Mouse (Mus musculus): ENCODE results near the gene Bag6. TPM values are rescaled to one million over a fixed set of nuclear protein-coding genes. Genes with fewer than 3 reads are reported as not detected.
A peak's percentile ranks its signal among the peaks of the same experiment; 100 is the strongest.

The Bag6 gene
- polyA plus RNA-seq, 1 experiment from 2014 or later: 87.9 TPM

- H3K4me3 ChIP-seq: no peak overlapping the region
- no peak for ATAC-seq (ENCODE audit: low FRiP score)
- H3K4me1 ChIP-seq: no peaks in the 10 kb centered on the region
- no peaks in the 10 kb centered on the region for H3K27me3 ChIP-seq
- no peak overlapping the region for H3K27ac ChIP-seq
- whole genome bisulfite sequencing: 96% methylated on average over 12 of the region's 12 CpGs
- H3K9me3 ChIP-seq (replicated peaks): no peaks in the 10 kb centered on the region
- H3K36me3 ChIP-seq: peaks cover 98% of the 10 kb centered on the region
- no peak overlapping the region for H3K4me2 ChIP-seq (replicated peaks)
- H3K9ac ChIP-seq: no peak overlapping the region
Observed at GRCm38 (mm10) chr17:35155451-35155850, 20.5 kb downstream of the Bag6 start.

- ATAC-seq (ENCODE audit: low FRiP score): no peak
- Histone ChIP-seq H3K27ac (no peak overlapping the region), H3K9me3 (replicated peaks) (no peaks in the 10 kb centered on the region), H3K9ac (no peak overlapping the region), H3K36me3 (peaks cover 100% of the 10 kb centered on the region), H3K4me1 (peaks cover 4% of the 10 kb centered on the region), H3K4me3 (no peak overlapping the region), H3K4me2 (replicated peaks) (no peak overlapping the region), H3K27me3 (no peaks in the 10 kb centered on the region)
- 91% methylated on average over 33 of the region's 33 CpGs for WGBS
Observed at GRCm38 (mm10) chr17:35156461-35157200, 21.7 kb downstream of the Bag6 start.

GRCm38 (mm10) chr17:35157254-35157653, 22.3 kb downstream of the Bag6 start:
- ATAC-seq (ENCODE audit: low FRiP score): no peak

GRCm38 (mm10) chr17:35157661-35158175, 22.7 kb downstream of the Bag6 start:
- 91% methylated on average over 8 of the region's 8 CpGs for WGBS
- Histone ChIP-seq H3K27ac (no peak overlapping the region), H3K4me2 (replicated peaks) (no peak overlapping the region), H3K27me3 (no peaks in the 10 kb centered on the region), H3K9me3 (replicated peaks) (no peaks in the 10 kb centered on the region), H3K4me3 (no peak overlapping the region), H3K9ac (no peak overlapping the region), H3K36me3 (peaks cover 94% of the 10 kb centered on the region), H3K4me1 (peaks cover 15% of the 10 kb centered on the region)
- no peak for ATAC-seq (ENCODE audit: low FRiP score)

More at GRCm38 (mm10) chr17:35157254-35157653, 22.3 kb downstream of the Bag6 start:
- Histone ChIP-seq H3K4me3 (no peak overlapping the region), H3K9ac (no peak overlapping the region), H3K9me3 (replicated peaks) (no peaks in the 10 kb centered on the region), H3K4me2 (replicated peaks) (no peak overlapping the region), H3K27ac (no peak overlapping the region), H3K27me3 (no peaks in the 10 kb centered on the region), H3K4me1 (peaks cover 11% of the 10 kb centered on the region), H3K36me3 (peaks cover 99% of the 10 kb centered on the region)
- 93% methylated on average over 8 of the region's 8 CpGs for WGBS

- peaks cover 81% of the 10 kb centered on the region for H3K36me3 ChIP-seq
- H3K27me3 ChIP-seq: no peaks in the 10 kb centered on the region
- no peak for ATAC-seq (ENCODE audit: low FRiP score)
- no peak overlapping the region for H3K4me3 ChIP-seq
- no peaks in the 10 kb centered on the region for H3K9me3 ChIP-seq (replicated peaks)
- H3K9ac ChIP-seq: no peak overlapping the region
- WGBS: 95% methylated on average over 16 of the region's 16 CpGs
- no peak overlapping the region for H3K27ac ChIP-seq
- no peak overlapping the region for H3K4me2 ChIP-seq (replicated peaks)
- peaks cover 24% of the 10 kb centered on the region for H3K4me1 ChIP-seq
Observed at GRCm38 (mm10) chr17:35158850-35159593, 24.0 kb downstream of the Bag6 start.

- WGBS: 84% methylated on average over 7 of the region's 7 CpGs
Observed at GRCm38 (mm10) chr17:35159638-35160037, 24.7 kb downstream of the Bag6 start.

GRCm38 (mm10) chr17:35161421-35161820, 26.4 kb downstream of the Bag6 start:
- H3K9me3 ChIP-seq (replicated peaks): no peaks in the 10 kb centered on the region
- H3K27ac ChIP-seq: no peak overlapping the region
- peaks cover 57% of the 10 kb centered on the region for H3K36me3 ChIP-seq
- no peak for ATAC-seq (ENCODE audit: low FRiP score)
- H3K9ac ChIP-seq: no peak overlapping the region
- H3K27me3 ChIP-seq: no peaks in the 10 kb centered on the region
- 84% methylated on average over 11 of the region's 11 CpGs for WGBS
- H3K4me1 ChIP-seq: peaks cover 31% of the 10 kb centered on the region
- H3K4me2 ChIP-seq (replicated peaks): no peak overlapping the region
- no peak overlapping the region for H3K4me3 ChIP-seq

More at GRCm38 (mm10) chr17:35159638-35160037, 24.7 kb downstream of the Bag6 start:
- H3K9me3 ChIP-seq (replicated peaks): no peaks in the 10 kb centered on the region
- no peak overlapping the region for H3K27ac ChIP-seq
- no peaks in the 10 kb centered on the region for H3K27me3 ChIP-seq
- no peak for ATAC-seq (ENCODE audit: low FRiP score)
- H3K36me3 ChIP-seq: peaks cover 75% of the 10 kb centered on the region
- no peak overlapping the region for H3K4me3 ChIP-seq
- no peak overlapping the region for H3K4me2 ChIP-seq (replicated peaks)
- no peak overlapping the region for H3K9ac ChIP-seq
- H3K4me1 ChIP-seq: peaks cover 24% of the 10 kb centered on the region

GRCm38 (mm10) chr17:35162121-35162520, 27.1 kb downstream of the Bag6 start:
- Histone ChIP-seq H3K36me3 (peaks cover 50% of the 10 kb centered on the region), H3K9ac (peak overlapping the region; percentile 100; the same call in 1 of the 2 replicates), H3K4me1 (peaks cover 33% of the 10 kb centered on the region), H3K4me2 (replicated peaks) (peak overlapping the region; percentile 93), H3K27me3 (no peaks in the 10 kb centered on the region), H3K27ac (no peak overlapping the region), H3K9me3 (replicated peaks) (no peaks in the 10 kb centered on the region), H3K4me3 (peak overlapping the region; percentile 99)
- ATAC-seq (ENCODE audit: low FRiP score): no peak
- WGBS: 77% methylated on average over 14 of the region's 14 CpGs

- no peaks in the 10 kb centered on the region for H3K27me3 ChIP-seq
- H3K9me3 ChIP-seq (replicated peaks): no peaks in the 10 kb centered on the region
- peak overlapping the region; percentile 99 for H3K4me3 ChIP-seq
- H3K36me3 ChIP-seq: peaks cover 44% of the 10 kb centered on the region
- H3K9ac ChIP-seq: peak overlapping the region; percentile 100
- 57% methylated on average over 12 of the region's 12 CpGs for WGBS
- peak overlapping the region; percentile 12; the same call in 1 of the 2 replicates for H3K27ac ChIP-seq
- H3K4me1 ChIP-seq: peaks cover 33% of the 10 kb centered on the region
- ATAC-seq (ENCODE audit: low FRiP score): no peak
- H3K4me2 ChIP-seq (replicated peaks): peak overlapping the region; percentile 93
Observed at GRCm38 (mm10) chr17:35162730-35163129, 27.8 kb downstream of the Bag6 start.

- peak overlapping the region; percentile 93 for H3K4me2 ChIP-seq (replicated peaks)
- H3K4me1 ChIP-seq: peaks cover 33% of the 10 kb centered on the region
- ATAC-seq (ENCODE audit: low FRiP score): no peak
- peaks cover 36% of the 10 kb centered on the region for H3K36me3 ChIP-seq
- peak overlapping the region; percentile 98 for H3K27ac ChIP-seq
- H3K9ac ChIP-seq: peak overlapping the region; percentile 100
- H3K4me3 ChIP-seq: peak overlapping the region; percentile 99
- WGBS: 16% methylated on average over 8 of the region's 8 CpGs
- H3K9me3 ChIP-seq (replicated peaks): no peaks in the 10 kb centered on the region
- H3K27me3 ChIP-seq: no peaks in the 10 kb centered on the region
Observed at GRCm38 (mm10) chr17:35163326-35164081, 28.5 kb downstream of the Bag6 start.

- ATAC-seq (ENCODE audit: low FRiP score): no peak
- peak overlapping the region; percentile 99 for H3K4me3 ChIP-seq
- peaks cover 33% of the 10 kb centered on the region for H3K4me1 ChIP-seq
- no peaks in the 10 kb centered on the region for H3K9me3 ChIP-seq (replicated peaks)
- under 1% methylated on average over 24 of the region's 28 CpGs for WGBS
- peak overlapping the region; percentile 93 for H3K4me2 ChIP-seq (replicated peaks)
- H3K36me3 ChIP-seq: peaks cover 29% of the 10 kb centered on the region
- peak overlapping the region; percentile 100 for H3K9ac ChIP-seq
- H3K27me3 ChIP-seq: no peaks in the 10 kb centered on the region
- peak overlapping the region; percentile 98 for H3K27ac ChIP-seq
Observed at GRCm38 (mm10) chr17:35164218-35164567, 29.2 kb downstream of the Bag6 start.
